Mouse (Mus musculus) myocyte (in vitro differentiated cells): ENCODE results near the gene Clk4. TPM values are rescaled to one million over a fixed set of nuclear protein-coding genes. Genes with fewer than 3 reads are reported as not detected.
A peak's percentile ranks its signal among the peaks of the same experiment; 100 is the strongest.

ENCODE experiments used
- H3K27me3 ChIP-seq: one replicate; pipeline ENCODE4 v1.6.1; 2011; ENCODE audit not compliant: control insufficient read depth, insufficient read depth, insufficient read length
- H3K36me3 ChIP-seq: one replicate; pipeline ENCODE4 v1.6.1; 2011; ENCODE audit not compliant: control insufficient read depth, insufficient read depth
- H3K4me2 ChIP-seq: one replicate; pipeline ENCODE4 v1.6.1; 2011; ENCODE audit warnings: low read depth, control low read depth
- H3K4me3 ChIP-seq: one replicate; pipeline ENCODE4 v1.5.1; 2011; ENCODE audit warnings: mild to moderate bottlenecking, control low read depth, moderate library complexity
- H3K79me2 ChIP-seq: one replicate; pipeline ENCODE4 v1.6.1; 2011; ENCODE audit not compliant: control insufficient read depth, insufficient read depth
- H3ac ChIP-seq: one replicate; pipeline ENCODE4 v1.6.1; 2011; ENCODE audit not compliant: control insufficient read depth, insufficient read length
- CEBPB ChIP-seq: IDR thresholded peaks from 2 replicates; pipeline ENCODE4 v1.6.1; 2011; ENCODE audit warnings: mild to moderate bottlenecking, moderate library complexity; ENCODE audit not compliant: poor library complexity, insufficient read depth, severe bottlenecking
- E2F4 ChIP-seq: IDR thresholded peaks from one replicate; pipeline ENCODE4 v1.6.1; 2011; ENCODE audit warnings: mild to moderate bottlenecking, control low read depth, moderate library complexity; ENCODE audit not compliant: insufficient read depth
- MYOG ChIP-seq, 3 experiments: IDR thresholded peaks; one replicate each; pipeline ENCODE4 v1.6.1; 2011; ENCODE audit warnings: control low read depth in 2 of 3, low read depth in 2 of 3, mild to moderate bottlenecking in 2 of 3; ENCODE audit not compliant: insufficient read length in 2 of 3, control insufficient read depth in 1 of 3, insufficient read depth in 1 of 3
- POLR2A ChIP-seq: IDR thresholded peaks from one replicate; pipeline ENCODE4 v1.6.1; 2011; ENCODE audit warnings: low read depth, mild to moderate bottlenecking, control low read depth, moderate library complexity; ENCODE audit not compliant: insufficient read length
- POLR2AphosphoS2 ChIP-seq: IDR thresholded peaks from one replicate; pipeline ENCODE4 v1.6.1; 2011; ENCODE audit warnings: low read depth, control low read depth; ENCODE audit not compliant: insufficient read length
- REST ChIP-seq: IDR thresholded peaks from one replicate; pipeline ENCODE4 v1.6.1; 2011; ENCODE audit warnings: mild to moderate bottlenecking, control low read depth, moderate library complexity; ENCODE audit not compliant: insufficient read depth, insufficient read length
- SRF ChIP-seq: IDR thresholded peaks from one replicate; pipeline ENCODE4 v1.6.1; 2011; ENCODE audit warnings: low read depth; ENCODE audit not compliant: control insufficient read depth, insufficient read length
- TCF12 ChIP-seq: IDR thresholded peaks from one replicate; pipeline ENCODE4 v1.6.1; 2011; ENCODE audit warnings: mild to moderate bottlenecking, control low read depth; ENCODE audit not compliant: poor library complexity, insufficient read depth, severe bottlenecking
- TCF3 ChIP-seq: IDR thresholded peaks from one replicate; pipeline ENCODE4 v1.6.1; 2011; ENCODE audit warnings: low read depth, control low read depth; ENCODE audit not compliant: insufficient read length
- USF1 ChIP-seq: IDR thresholded peaks from one replicate; pipeline ENCODE4 v1.6.1; 2011; ENCODE audit warnings: low read depth, mild to moderate bottlenecking, control low read depth, moderate library complexity
- polyA plus RNA-seq: library from polyadenylated mRNA; unstranded; fragments of >200 nt; fragmentation: generic; extraction: Trizol; gene quantifications from one replicate; pipeline ENCODE4 v1.2.1, GENCODE M21; 2012; ENCODE audit warnings: missing spikeins

Gene Clk4
- polyA plus RNA-seq, 1 experiment: 12.4 TPM

DNA sequence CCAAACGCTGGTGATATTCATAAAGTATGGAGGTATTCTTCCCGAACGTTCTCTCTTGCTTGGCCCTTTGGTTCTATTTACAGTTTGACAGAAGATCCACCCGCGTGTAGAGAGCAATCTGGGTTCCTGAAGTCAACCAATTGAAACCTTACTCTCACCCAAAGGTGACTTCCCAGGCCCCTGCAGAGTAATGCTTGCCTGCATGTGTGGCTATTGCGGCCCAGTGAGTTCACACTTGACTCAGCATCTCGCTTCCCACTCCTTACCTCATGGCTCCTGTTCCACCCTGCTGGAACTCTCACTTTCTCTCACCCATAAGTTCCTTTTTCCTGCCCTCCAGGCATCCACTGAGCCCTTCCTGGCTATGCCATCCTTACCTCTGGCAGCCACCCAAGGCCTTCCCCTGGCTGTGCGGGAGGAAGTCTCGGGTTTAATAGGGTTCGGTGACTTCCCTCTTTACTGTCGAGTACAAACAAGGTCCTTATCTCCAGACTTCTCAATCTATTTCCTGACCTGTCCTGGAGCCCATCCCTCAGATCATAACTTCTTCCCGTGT is 66.9 kb downstream of the Clk4 start:
- TF ChIP-seq TCF12 (no peak), MYOG (IDR thresholded peaks at IDR 0.05; ENCODE audit: control insufficient read depth in 1 of 3, insufficient read depth in 1 of 3, insufficient read length in 2 of 3, low read depth in 2 of 3) (no peak), TCF3 (no peak), POLR2A (no peak), USF1 (no peak), POLR2AphosphoS2 (no peak), E2F4 (no peak), SRF (no peak), REST (no peak)
- H3K4me2 ChIP-seq: no peak overlapping the region
- no peaks in the 10 kb centered on the region for H3K79me2 ChIP-seq
- no peak overlapping the region for H3ac ChIP-seq
- no peaks in the 10 kb centered on the region for H3K36me3 ChIP-seq
- peaks cover 3% of the 10 kb centered on the region for H3K27me3 ChIP-seq
- H3K4me3 ChIP-seq: no peak overlapping the region

DNA sequence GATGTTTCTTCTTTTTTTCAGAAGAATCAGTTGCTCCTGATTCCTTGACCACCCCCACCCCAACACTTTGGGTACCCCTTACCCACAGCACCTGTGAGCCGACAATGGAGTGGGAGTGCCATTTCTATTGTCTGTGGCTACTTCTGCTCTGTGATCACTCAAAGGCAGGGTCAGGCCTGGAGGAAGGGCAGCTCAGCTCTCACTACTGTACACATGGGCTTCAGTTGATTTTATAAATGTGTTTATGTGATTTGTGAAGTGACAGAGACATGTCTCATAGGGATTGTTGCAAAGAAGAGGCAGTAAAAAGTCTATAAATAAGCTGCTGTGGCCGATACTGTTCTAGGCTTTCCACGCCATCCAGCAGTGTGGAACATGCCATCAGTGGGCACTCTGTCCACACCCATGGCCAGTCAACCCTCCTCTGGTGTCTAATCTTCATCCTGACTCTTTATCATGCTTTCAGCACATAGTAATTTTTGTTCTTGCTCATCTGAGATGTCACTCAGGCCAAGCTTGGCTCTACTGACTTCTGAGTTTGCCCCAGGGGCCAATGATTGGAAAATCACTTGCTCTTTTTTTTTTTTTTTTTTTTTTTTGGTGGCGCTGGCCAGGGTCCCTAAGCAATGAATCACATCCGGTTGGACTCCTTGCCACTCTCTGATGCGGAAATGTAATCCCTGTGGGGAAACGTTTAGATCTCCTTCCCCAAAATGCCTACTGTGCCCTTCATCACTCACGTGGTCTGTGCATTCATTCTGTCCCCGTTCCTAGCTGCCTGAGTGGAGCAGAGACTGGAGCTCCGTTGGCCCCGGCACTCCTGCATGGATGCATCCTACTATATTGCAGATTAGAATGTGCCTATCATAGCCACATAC is 68.5 kb downstream of the Clk4 start:
- Histone ChIP-seq H3K27me3 (no peaks in the 10 kb centered on the region), H3ac (no peak overlapping the region), H3K4me3 (no peak overlapping the region), H3K4me2 (peak overlapping the region; percentile 35), H3K36me3 (no peaks in the 10 kb centered on the region), H3K79me2 (no peaks in the 10 kb centered on the region)
- TF ChIP-seq CEBPB (no peak), REST (peak; percentile 32), TCF3 (no peak), USF1 (peak; percentile 64)

Other genes with a start within 250 kb of the Clk4 start
- gene Olfr54, start 247.5 kb upstream of the Clk4 start, polyA plus RNA-seq: not detected
- gene Olfr1375, start 213.6 kb upstream of the Clk4 start, polyA plus RNA-seq: not detected
- 0.95 TPM for gene Zfp354a, start 202.5 kb upstream of the Clk4 start, polyA plus RNA-seq
- gene Gm12569, start 41.3 kb upstream of the Clk4 start, polyA plus RNA-seq: not detected
- gene BC049762, start 1.3 kb downstream of the Clk4 start, polyA plus RNA-seq: not detected
- gene Col23a1, start 28.2 kb downstream of the Clk4 start, polyA plus RNA-seq: 10.3 TPM